Mouse (Mus musculus) C2C12 (cell line): Measurements from ENCODE around the gene Smc4. TPM values are rescaled to one million over a fixed set of nuclear protein-coding genes. Genes with fewer than 3 reads are reported as not detected.

Experiments
- H3K27me3 ChIP-seq: one replicate; pipeline ENCODE4 v1.6.1; 2011; ENCODE audit not compliant: control insufficient read depth, insufficient read depth, insufficient read length
- H3K36me3 ChIP-seq: one replicate; pipeline ENCODE4 v1.6.1; 2011; ENCODE audit not compliant: control insufficient read depth, insufficient read depth
- H3K4me3 ChIP-seq: one replicate; pipeline ENCODE4 v1.5.1; 2011; ENCODE audit warnings: mild to moderate bottlenecking, control low read depth; ENCODE audit not compliant: poor library complexity, insufficient read depth, severe bottlenecking
- H3K79me2 ChIP-seq: one replicate; pipeline ENCODE4 v1.6.1; 2011; ENCODE audit not compliant: control insufficient read depth, insufficient read depth
- H3K79me3 ChIP-seq: one replicate; pipeline ENCODE4 v1.6.1; 2011; ENCODE audit warnings: low read depth, control low read depth
- H3ac ChIP-seq: one replicate; pipeline ENCODE3; 2011; ENCODE audit warnings: low read depth; ENCODE audit not compliant: control insufficient read depth, insufficient read length
- CEBPB ChIP-seq: IDR thresholded peaks from one replicate; pipeline ENCODE4 v1.6.1; 2011; ENCODE audit warnings: low read depth, mild to moderate bottlenecking, control low read depth, moderate library complexity
- CTCF ChIP-seq: IDR thresholded peaks from one replicate; pipeline ENCODE4 v1.5.1; 2011; ENCODE audit not compliant: control insufficient read depth, insufficient read depth, insufficient read length
- FOSL1 ChIP-seq: IDR thresholded peaks from one replicate; pipeline ENCODE4 v1.8.0; 2011; ENCODE audit warnings: mild to moderate bottlenecking, low read length; ENCODE audit not compliant: poor library complexity, insufficient read depth, severe bottlenecking
- MAX ChIP-seq: IDR thresholded peaks from one replicate; pipeline ENCODE4 v1.6.1; 2011; ENCODE audit warnings: mild to moderate bottlenecking, control low read depth
- MYOD1 ChIP-seq: IDR thresholded peaks from one replicate; pipeline ENCODE4 v1.6.1; 2011; ENCODE audit warnings: low read depth; ENCODE audit not compliant: control insufficient read depth, insufficient read length
- MYOG ChIP-seq: IDR thresholded peaks from one replicate; pipeline ENCODE4 v1.6.1; 2011; ENCODE audit not compliant: control insufficient read depth, insufficient read length; ENCODE audit errors: extremely low read depth
- USF1 ChIP-seq: IDR thresholded peaks from one replicate; pipeline ENCODE4 v1.6.1; 2011; ENCODE audit warnings: low read depth, mild to moderate bottlenecking, control low read depth, moderate library complexity
- polyA plus RNA-seq: library from polyadenylated mRNA; unstranded; fragments of >200 nt; fragmentation: generic; extraction: Trizol; gene quantifications from one replicate; pipeline ENCODE4 v1.2.1, GENCODE M21; 2012; ENCODE audit warnings: missing spikeins

Smc4 gene
- polyA plus RNA-seq, 1 experiment = 26.4 TPM

GRCm38 (mm10) chr3:68967404-68967803 is 37.1 kb upstream of the Smc4 start:
- Histone ChIP-seq H3K79me3 (no peaks in the 10 kb centered on the region), H3K36me3 (peaks cover 18% of the 10 kb centered on the region), H3K4me3 (no peak overlapping the region), H3ac (no peak overlapping the region), H3K79me2 (no peaks in the 10 kb centered on the region), H3K27me3 (no peaks in the 10 kb centered on the region)
- TF ChIP-seq CEBPB (no peak), MYOD1 (no peak), FOSL1 (no peak), USF1 (no peak), MAX (no peak), CTCF (no peak), MYOG (no peak)

DNA sequence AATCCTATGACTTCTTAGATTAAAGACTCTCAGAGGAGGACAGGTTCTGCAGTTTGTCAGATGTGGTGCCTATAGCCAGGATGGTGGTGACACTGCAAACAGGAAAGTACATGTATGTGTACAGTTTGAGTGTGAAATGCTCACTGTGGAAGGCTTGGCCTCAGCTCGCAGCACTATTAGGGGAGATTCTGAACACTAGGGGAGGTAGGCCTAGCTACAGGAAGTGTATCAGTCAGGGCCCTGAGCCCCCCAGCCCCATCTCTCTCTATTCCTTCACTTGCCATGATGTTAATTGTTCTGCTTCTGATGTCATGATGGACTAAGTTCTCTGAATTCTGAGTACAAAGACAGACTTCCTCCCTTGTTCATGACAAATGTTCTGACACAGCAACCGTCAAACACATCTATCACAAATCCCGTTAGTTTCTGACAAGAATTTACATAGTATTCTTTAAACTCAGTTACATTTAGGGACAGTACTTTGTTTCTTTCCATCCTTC is 35.4 kb upstream of the Smc4 start:
- no peak overlapping the region for H3ac ChIP-seq
- H3K79me3 ChIP-seq = no peaks in the 10 kb centered on the region
- no peaks in the 10 kb centered on the region for H3K79me2 ChIP-seq
- no peak overlapping the region for H3K4me3 ChIP-seq
- H3K27me3 ChIP-seq = no peaks in the 10 kb centered on the region
- H3K36me3 ChIP-seq = peaks cover 16% of the 10 kb centered on the region
- TF ChIP-seq CTCF = no peak
- TF ChIP-seq FOSL1 = no peak
- no peak for TF ChIP-seq MYOG
- no peak for TF ChIP-seq MAX
- TF ChIP-seq MYOD1 = no peak
- TF ChIP-seq CEBPB = no peak
- TF ChIP-seq USF1 = no peak

DNA sequence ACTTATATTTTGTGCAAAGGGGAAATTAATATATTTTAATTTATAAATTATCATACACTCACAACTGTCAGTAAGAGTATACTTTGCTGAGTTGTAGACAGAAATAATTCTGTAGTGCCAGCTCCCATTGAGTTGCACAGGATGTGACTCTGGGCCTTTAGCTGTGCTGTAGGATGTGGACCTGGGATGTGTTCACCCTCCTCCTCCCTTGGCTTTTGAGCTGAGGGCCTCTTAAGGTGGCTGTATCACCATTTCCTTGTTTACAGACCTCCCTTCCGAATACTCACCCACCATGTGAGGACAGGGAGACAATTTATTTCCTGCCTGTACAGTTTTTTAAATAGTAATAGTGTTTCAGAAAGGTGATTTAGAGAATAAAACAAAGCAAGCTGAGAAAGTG is 31.0 kb upstream of the Smc4 start:
- peaks cover 8% of the 10 kb centered on the region for H3K36me3 ChIP-seq
- no peaks in the 10 kb centered on the region for H3K27me3 ChIP-seq
- no peak overlapping the region for H3K4me3 ChIP-seq
- H3K79me2 ChIP-seq = no peaks in the 10 kb centered on the region
- TF ChIP-seq USF1 (no peak), FOSL1 (no peak), MYOG (no peak)
- H3K79me3 ChIP-seq = no peaks in the 10 kb centered on the region
- no peak overlapping the region for H3ac ChIP-seq

DNA sequence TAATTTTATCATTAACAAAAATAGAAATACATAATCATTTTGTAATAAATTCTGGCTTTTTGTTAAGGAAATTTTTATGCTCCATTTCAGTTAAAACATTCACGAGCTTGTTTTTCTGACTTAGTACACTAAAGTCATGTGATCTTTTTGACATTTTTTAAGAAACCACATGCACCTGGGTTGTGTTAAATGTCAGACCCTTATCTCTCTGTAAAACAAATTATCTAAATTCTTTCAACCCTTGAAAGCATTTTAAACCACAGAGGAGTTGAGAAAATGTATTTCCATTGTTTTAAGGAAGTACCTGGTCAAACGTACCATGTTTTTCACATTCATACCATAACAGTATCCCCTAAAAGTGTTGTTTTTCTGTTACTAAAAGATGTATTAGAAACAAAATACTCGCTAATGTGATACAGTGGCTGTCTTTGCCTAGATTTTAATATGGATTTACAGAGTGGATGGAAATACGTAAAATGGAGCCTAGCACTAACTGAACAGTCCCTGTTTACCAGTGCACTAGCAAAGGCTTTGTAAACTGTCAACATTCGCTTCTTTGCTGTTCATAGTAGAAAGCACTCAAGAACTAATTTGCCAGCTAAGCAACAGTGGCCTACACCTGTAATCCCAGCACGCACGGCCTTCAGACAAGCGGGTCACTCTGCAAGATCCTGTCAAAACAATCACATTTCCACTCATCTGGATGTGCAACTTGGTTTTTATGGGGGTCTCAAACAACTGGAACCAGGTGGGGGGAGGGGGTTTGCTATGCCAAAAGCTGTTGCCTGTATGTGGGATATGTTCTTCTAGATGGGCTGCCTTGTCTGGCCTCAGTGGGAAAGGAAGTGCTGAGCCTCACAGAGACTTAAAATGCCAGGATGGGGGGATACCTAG is 29.7 kb upstream of the Smc4 start:
- H3K27me3 ChIP-seq = no peaks in the 10 kb centered on the region
- TF ChIP-seq USF1 (no peak), CEBPB (no peak), FOSL1 (no peak), MAX (no peak), CTCF (no peak), MYOG (no peak), MYOD1 (no peak)
- H3K79me3 ChIP-seq = no peaks in the 10 kb centered on the region
- no peak overlapping the region for H3K4me3 ChIP-seq
- H3ac ChIP-seq = no peak overlapping the region
- H3K79me2 ChIP-seq = no peaks in the 10 kb centered on the region
- peaks cover 8% of the 10 kb centered on the region for H3K36me3 ChIP-seq

DNA sequence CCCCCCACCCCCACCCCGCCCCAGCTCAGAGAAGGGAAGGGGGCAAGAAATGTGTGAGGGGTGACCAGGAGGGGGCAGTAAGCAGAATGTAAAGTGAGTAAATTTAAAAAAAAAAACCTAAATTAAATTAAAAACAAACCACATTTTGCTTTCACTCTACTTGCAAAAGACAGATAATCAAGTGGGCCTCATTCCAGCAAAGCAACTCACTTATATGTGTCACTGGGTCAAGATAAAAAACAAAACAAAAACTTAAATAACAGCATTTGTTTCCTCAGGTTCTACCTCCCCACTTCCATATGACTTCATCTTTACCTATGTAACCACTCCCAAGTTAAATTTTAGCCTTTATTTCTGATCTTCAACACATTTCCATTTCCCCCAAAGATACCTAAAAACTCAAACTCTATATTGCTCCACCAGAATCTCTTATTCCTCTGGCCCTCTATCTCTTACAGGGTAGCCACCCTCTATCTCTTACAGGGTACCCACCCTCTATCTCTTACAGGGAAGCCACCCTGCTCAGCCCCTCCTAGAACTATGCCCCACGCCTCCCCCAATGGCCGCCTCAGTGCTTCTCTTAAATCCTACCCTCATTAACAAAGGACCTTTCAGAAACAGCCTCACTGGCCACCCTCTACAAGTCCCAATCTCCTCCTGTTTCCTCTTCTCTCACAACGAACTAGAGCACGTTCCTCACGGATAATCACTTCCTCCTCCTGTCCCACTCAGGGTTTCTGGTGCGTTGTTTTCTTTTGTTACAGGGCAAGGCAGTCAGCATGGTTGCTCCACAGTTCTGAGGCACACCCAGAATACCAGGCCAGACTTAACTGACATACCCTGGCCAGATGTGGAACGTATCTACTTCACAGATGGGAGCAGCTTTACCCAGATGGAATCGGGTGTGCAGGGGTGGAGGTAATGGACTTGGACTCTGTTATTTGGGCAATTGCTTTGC is 28.7 kb upstream of the Smc4 start:
- TF ChIP-seq FOSL1 = no peak
- H3ac ChIP-seq = no peak overlapping the region
- no peaks in the 10 kb centered on the region for H3K27me3 ChIP-seq
- no peak overlapping the region for H3K4me3 ChIP-seq
- H3K79me2 ChIP-seq = no peaks in the 10 kb centered on the region
- peaks cover 8% of the 10 kb centered on the region for H3K36me3 ChIP-seq
- no peaks in the 10 kb centered on the region for H3K79me3 ChIP-seq

GRCm38 (mm10) chr3:68977696-68978095 is 26.8 kb upstream of the Smc4 start:
- Histone ChIP-seq H3K4me3 (no peak overlapping the region), H3K27me3 (no peaks in the 10 kb centered on the region), H3K79me3 (no peaks in the 10 kb centered on the region), H3ac (no peak overlapping the region), H3K79me2 (no peaks in the 10 kb centered on the region), H3K36me3 (peaks cover 8% of the 10 kb centered on the region)
- TF ChIP-seq MAX = no peak
- TF ChIP-seq MYOG = no peak
- TF ChIP-seq MYOD1 = no peak
- no peak for TF ChIP-seq CEBPB
- no peak for TF ChIP-seq FOSL1
- TF ChIP-seq USF1 = no peak
- no peak for TF ChIP-seq CTCF
